Mouse (Mus musculus): ENCODE data around the gene Ezr. TPM values are rescaled to one million over a fixed set of nuclear protein-coding genes. Genes with fewer than 3 reads are reported as not detected.
"Not testable (repeated sequence)": the region's sequence is repeated elsewhere in the genome, so short reads cannot be mapped to it uniquely, and the experiment has no call there.

Ezr gene
- polyA plus RNA-seq, 1 experiment from 2014 or later = 232 TPM

GRCm38 (mm10) chr17:6738836-6739235, 43.7 kb downstream of the Ezr start:
- H3K27ac ChIP-seq = no peak overlapping the region
- no peak for ATAC-seq
- no peaks in the 10 kb centered on the region for H3K27me3 ChIP-seq (replicated peaks)
- H3K4me1 ChIP-seq (replicated peaks) = peaks cover 23% of the 10 kb centered on the region
- H3K9me3 ChIP-seq = no peaks in the 10 kb centered on the region
- WGBS = 82% methylated on average over 7 of the region's 7 CpGs
- H3K9ac ChIP-seq = no peak overlapping the region
- no peak overlapping the region for H3K4me3 ChIP-seq (replicated peaks)
- H3K36me3 ChIP-seq = peaks cover 22% of the 10 kb centered on the region
- no peak overlapping the region for H3K4me2 ChIP-seq (replicated peaks)

GRCm38 (mm10) chr17:6737273-6737997, 45.1 kb downstream of the Ezr start:
- H3K9me3 ChIP-seq = no peaks in the 10 kb centered on the region

GRCm38 (mm10) chr17:6736306-6737272, 46.0 kb downstream of the Ezr start:
- peaks cover 20% of the 10 kb centered on the region for H3K36me3 ChIP-seq
- H3K9ac ChIP-seq = no peak overlapping the region
- H3K9me3 ChIP-seq = no peaks in the 10 kb centered on the region
- no peak overlapping the region for H3K4me2 ChIP-seq (replicated peaks)
- H3K27me3 ChIP-seq (replicated peaks) = no peaks in the 10 kb centered on the region
- ATAC-seq = no peak
- H3K4me1 ChIP-seq (replicated peaks) = peaks cover 7% of the 10 kb centered on the region; the same call in 1 of the 2 replicates
- WGBS = 55% methylated on average over 15 of the region's 15 CpGs
- H3K4me3 ChIP-seq (replicated peaks) = no peak overlapping the region
- no peak overlapping the region; the same call in 1 of the 2 replicates for H3K27ac ChIP-seq

More at GRCm38 (mm10) chr17:6737273-6737997, 45.1 kb downstream of the Ezr start:
- Histone ChIP-seq H3K9ac (no peak overlapping the region), H3K27ac (no peak overlapping the region; the same call in 1 of the 2 replicates), H3K4me2 (replicated peaks) (no peak overlapping the region), H3K4me1 (replicated peaks) (peaks cover 15% of the 10 kb centered on the region), H3K36me3 (peaks cover 22% of the 10 kb centered on the region), H3K4me3 (replicated peaks) (no peak overlapping the region), H3K27me3 (replicated peaks) (no peaks in the 10 kb centered on the region)
- WGBS = 83% methylated on average over 12 of the region's 12 CpGs
- ATAC-seq = no peak

GRCm38 (mm10) chr17:6734746-6735441, 47.7 kb downstream of the Ezr start:
- H3K27me3 ChIP-seq (replicated peaks) = no peaks in the 10 kb centered on the region
- H3K9me3 ChIP-seq = no peaks in the 10 kb centered on the region
- peaks cover 8% of the 10 kb centered on the region for H3K36me3 ChIP-seq
- no peak overlapping the region for H3K27ac ChIP-seq
- 84% methylated on average over 12 of the region's 12 CpGs for WGBS
- no peak overlapping the region for H3K4me3 ChIP-seq (replicated peaks)
- H3K4me1 ChIP-seq (replicated peaks) = no peaks in the 10 kb centered on the region
- no peak for ATAC-seq
- H3K9ac ChIP-seq = no peak overlapping the region
- H3K4me2 ChIP-seq (replicated peaks) = no peak overlapping the region

GRCm38 (mm10) chr17:6733322-6733875, 49.2 kb downstream of the Ezr start:
- Histone ChIP-seq H3K4me2 (replicated peaks) (no peak overlapping the region), H3K4me1 (replicated peaks) (peaks cover 6% of the 10 kb centered on the region; the same call in 1 of the 2 replicates), H3K4me3 (replicated peaks) (no peak overlapping the region), H3K27ac (no peak overlapping the region), H3K36me3 (no peaks in the 10 kb centered on the region), H3K27me3 (replicated peaks) (no peaks in the 10 kb centered on the region), H3K9ac (no peak overlapping the region), H3K9me3 (no peaks in the 10 kb centered on the region)
- 88% methylated on average over 10 of the region's 10 CpGs for WGBS
- ATAC-seq = no peak

- no peak for ATAC-seq
- H3K4me3 ChIP-seq (replicated peaks) = no peak overlapping the region
- H3K4me2 ChIP-seq (replicated peaks) = no peak overlapping the region
- no peak overlapping the region for H3K27ac ChIP-seq
- no peaks in the 10 kb centered on the region for H3K27me3 ChIP-seq (replicated peaks)
- WGBS = 93% methylated on average over 4 of the region's 4 CpGs
- no peaks in the 10 kb centered on the region for H3K36me3 ChIP-seq
- H3K9me3 ChIP-seq = no peaks in the 10 kb centered on the region
- H3K9ac ChIP-seq = no peak overlapping the region
- H3K4me1 ChIP-seq (replicated peaks) = peaks cover 6% of the 10 kb centered on the region; the same call in 1 of the 2 replicates
These were observed 49.9 kb downstream of the Ezr start for GRCm38 (mm10) chr17:6732665-6733064.

GRCm38 (mm10) chr17:6731634-6732033, 51.0 kb downstream of the Ezr start:
- Histone ChIP-seq H3K9ac (no peak overlapping the region), H3K9me3 (no peaks in the 10 kb centered on the region), H3K4me1 (replicated peaks) (peaks cover 6% of the 10 kb centered on the region; the same call in 1 of the 2 replicates), H3K4me3 (replicated peaks) (no peak overlapping the region), H3K4me2 (replicated peaks) (no peak overlapping the region), H3K27me3 (replicated peaks) (no peaks in the 10 kb centered on the region), H3K27ac (peak overlapping the region; percentile 58; the same call in 1 of the 2 replicates), H3K36me3 (no peaks in the 10 kb centered on the region)
- ATAC-seq = peak; percentile 51
- WGBS = 76% methylated on average over 12 of the region's 12 CpGs

- peak; percentile 19; the same call in 1 of the 2 replicates for ATAC-seq
- no peak overlapping the region for H3K4me2 ChIP-seq (replicated peaks)
- H3K9ac ChIP-seq = no peak overlapping the region
- H3K4me1 ChIP-seq (replicated peaks) = peaks cover 6% of the 10 kb centered on the region; the same call in 1 of the 2 replicates
- no peaks in the 10 kb centered on the region for H3K36me3 ChIP-seq
- WGBS = 71% methylated on average over 8 of the region's 8 CpGs
- no peaks in the 10 kb centered on the region for H3K9me3 ChIP-seq
- no peak overlapping the region for H3K4me3 ChIP-seq (replicated peaks)
- no peaks in the 10 kb centered on the region for H3K27me3 ChIP-seq (replicated peaks)
- H3K27ac ChIP-seq = peak overlapping the region; percentile 58
These were observed 51.5 kb downstream of the Ezr start for GRCm38 (mm10) chr17:6731132-6731531.

- H3K36me3 ChIP-seq = no peaks in the 10 kb centered on the region
- H3K4me3 ChIP-seq (replicated peaks) = no peak overlapping the region
- WGBS = 33% methylated on average over 6 of the region's 6 CpGs
- no peaks in the 10 kb centered on the region for H3K27me3 ChIP-seq (replicated peaks)
- H3K4me2 ChIP-seq (replicated peaks) = no peak overlapping the region
- H3K27ac ChIP-seq = peak overlapping the region; percentile 60
- H3K9ac ChIP-seq = no peak overlapping the region
- no peaks in the 10 kb centered on the region for H3K9me3 ChIP-seq
- H3K4me1 ChIP-seq (replicated peaks) = peaks cover 6% of the 10 kb centered on the region; the same call in 1 of the 2 replicates
- ATAC-seq = no peak
These were observed 53.3 kb downstream of the Ezr start for GRCm38 (mm10) chr17:6729244-6729742.

GRCm38 (mm10) chr17:6727996-6728610, 54.5 kb downstream of the Ezr start:
- H3K27ac ChIP-seq = peak overlapping the region; percentile 78
- no peak overlapping the region for H3K4me3 ChIP-seq (replicated peaks)
- peak; percentile 96 for ATAC-seq
- no peaks in the 10 kb centered on the region for H3K27me3 ChIP-seq (replicated peaks)
- peaks cover 6% of the 10 kb centered on the region; the same call in 1 of the 2 replicates for H3K4me1 ChIP-seq (replicated peaks)
- 75% methylated on average over 12 of the region's 12 CpGs for WGBS
- H3K4me2 ChIP-seq (replicated peaks) = no peak overlapping the region
- H3K36me3 ChIP-seq = no peaks in the 10 kb centered on the region
- no peaks in the 10 kb centered on the region for H3K9me3 ChIP-seq
- H3K9ac ChIP-seq = no peak overlapping the region

- not testable (repeated sequence) for H3K27me3 ChIP-seq (replicated peaks); H3K4me3 ChIP-seq (replicated peaks); H3K27ac ChIP-seq; H3K36me3 ChIP-seq; H3K9ac ChIP-seq; H3K4me1 ChIP-seq (replicated peaks); H3K9me3 ChIP-seq; H3K4me2 ChIP-seq (replicated peaks)
- WGBS = 68% methylated on average over 8 of the region's 8 CpGs
- peak; percentile 68; the same call in 1 of the 2 replicates for ATAC-seq
These were observed 68.6 kb downstream of the Ezr start for GRCm38 (mm10) chr17:6713944-6714343.
